Mouse (Mus musculus) hindbrain, postnatal 0 days (tissue): ENCODE measurements around the gene Agbl5. TPM values are rescaled to one million over a fixed set of nuclear protein-coding genes. Genes with fewer than 3 reads are reported as not detected.

ENCODE experiments used
- ATAC-seq: fragments of 200-750 bp; cut with Nextera tagmentation; 2 replicates; pipeline ENCODE4 v1.8.0; 2017; ENCODE audit warnings: mild to moderate bottlenecking, moderate TSS enrichment, moderate library complexity
- DNase-seq: peaks from one replicate; pipeline ENCODE4 v3.0.0-alpha.2; 2015; ENCODE audit warnings: low spot score
- H3K27ac ChIP-seq: fragments of 300-500 bp; sonication (generic); 2 replicates; pipeline ENCODE4 v1.5.1; 2014; ENCODE audit warnings: mild to moderate bottlenecking
- H3K27me3 ChIP-seq: fragments of 300-500 bp; sonication (generic); 2 replicates; pipeline ENCODE4 v1.6.1; 2014; ENCODE audit warnings: low read length, mixed read lengths; ENCODE audit not compliant: insufficient read depth
- H3K36me3 ChIP-seq: fragments of 300-500 bp; sonication (generic); 2 replicates; pipeline ENCODE4 v1.6.1; 2014; ENCODE audit warnings: low read length, mixed read lengths; ENCODE audit not compliant: insufficient read depth
- H3K4me1 ChIP-seq: fragments of 300-500 bp; sonication (generic); 2 replicates; pipeline ENCODE4 v1.6.1; 2014; ENCODE audit warnings: antibody characterized with exemption, low read length, mixed read lengths; ENCODE audit not compliant: insufficient read depth
- H3K4me2 ChIP-seq: fragments of 300-500 bp; sonication (generic); 2 replicates; pipeline ENCODE4 v1.6.1; 2014; ENCODE audit warnings: low read depth, mild to moderate bottlenecking, low read length, moderate library complexity, mixed read lengths
- H3K4me3 ChIP-seq: fragments of 300-500 bp; sonication (generic); 2 replicates; pipeline ENCODE4 v1.5.1; 2014; ENCODE audit warnings: low read length
- H3K9ac ChIP-seq: fragments of 300-500 bp; sonication (generic); replicated peaks from 2 replicates; pipeline ENCODE4 v1.6.1; 2014; ENCODE audit warnings: mild to moderate bottlenecking, low read length, moderate library complexity, mixed read lengths
- H3K9me3 ChIP-seq: fragments of 300-500 bp; sonication (generic); 2 replicates; pipeline ENCODE4 v1.6.1; 2016; ENCODE audit warnings: low read length, mixed read lengths
- CTCF ChIP-seq: IDR thresholded peaks from 2 replicates; pipeline ENCODE4 v1.5.1; 2016; ENCODE audit warnings: antibody characterized with exemption, control low read depth, low read depth
- WGBS: fragments of 180-500 bp; shearing (Covaris S2); extraction: QIAGEN DNeasy Blood & Tissue Kit; methylation state at CpG from one replicate; pipeline ENCODE4 v1.1.7; 2014; 5-methylcytosine and 5-hydroxymethylcytosine counted together
- polyA plus RNA-seq: library from polyadenylated mRNA; unstranded; fragments of >200 nt; fragmentation: Nextera tagmentation; extraction: Ambion mirVana; gene quantifications from 2 replicates; pipeline ENCODE4 v1.2.1, GENCODE M21; 2015
- total RNA-seq: library from RNA; depleted of rRNA; stranded (reverse); fragments of >200 nt; gene quantifications from 2 replicates; pipeline ENCODE4 v1.2.3, GENCODE M21; 2014

Agbl5 gene
- total and polyA plus RNA-seq, 2 experiments from 2014 or later, result 18.0 to 58.7 TPM

DNA sequence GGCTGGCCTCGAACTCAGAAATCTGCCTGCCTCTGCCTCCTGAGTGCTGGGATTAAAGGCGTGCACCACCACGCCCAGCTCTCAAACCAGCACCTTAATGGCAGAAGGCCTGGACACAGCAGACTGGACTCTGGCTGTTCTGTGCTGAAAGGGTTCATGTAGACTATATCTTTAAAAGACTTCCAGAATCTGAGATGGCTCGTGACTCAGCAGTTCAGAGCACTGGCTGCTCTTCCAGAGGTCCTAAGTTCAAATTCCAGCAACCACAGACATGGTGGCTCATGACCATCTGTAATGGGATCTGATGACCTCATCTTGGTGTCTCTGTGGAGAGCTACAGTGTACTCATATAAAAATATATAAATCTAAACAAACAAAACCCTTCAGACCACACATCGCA is 13.4 kb downstream of the Agbl5 start:
- no peak for ATAC-seq
- Histone ChIP-seq H3K27ac (no peak overlapping the region), H3K4me2 (no peak overlapping the region), H3K36me3 (peaks cover 19% of the 10 kb centered on the region), H3K9ac (no peak overlapping the region), H3K9me3 (no peaks in the 10 kb centered on the region), H3K4me1 (peaks cover 4% of the 10 kb centered on the region; the same call in 1 of the 2 replicates), H3K4me3 (no peak overlapping the region), H3K27me3 (no peaks in the 10 kb centered on the region)
- WGBS, result 95% methylated on average over 5 of the region's 5 CpGs
- no peak for TF ChIP-seq CTCF
- DNase-seq, result no peak

- Histone ChIP-seq H3K9me3 (no peaks in the 10 kb centered on the region), H3K4me1 (peaks cover 4% of the 10 kb centered on the region), H3K27me3 (no peaks in the 10 kb centered on the region), H3K4me3 (peak within 1 kb of the TSS; percentile 62), H3K27ac (peak within 1 kb of the TSS; percentile 86), H3K9ac (peak within 1 kb of the TSS; percentile 73), H3K4me2 (peak within 1 kb of the TSS; percentile 66), H3K36me3 (peaks cover 10% of the 10 kb centered on the region)
- ATAC-seq (peak; percentile 97), DNase-seq (peak; percentile 97)
- TF ChIP-seq CTCF, result no peak; the same call in 1 of the 2 replicates
- under 1% methylated on average over 58 of the region's 58 CpGs for WGBS
These were observed 19.0 kb downstream of the Agbl5 start, which contains the start of gene Ost4 for GRCm38 (mm10) chr5:30907413-30908059. Gene Ost4, minus strand, starts transcription at chr5:30907788.

GRCm38 (mm10) chr5:30908426-30909299 is 20.2 kb downstream of the Agbl5 start:
- Histone ChIP-seq H3K9ac (peak overlapping the region; percentile 73; the same call in 1 of the 2 replicates), H3K27me3 (no peaks in the 10 kb centered on the region), H3K27ac (peak overlapping the region; percentile 86), H3K9me3 (no peaks in the 10 kb centered on the region), H3K4me2 (peak overlapping the region; percentile 66), H3K36me3 (peaks cover 10% of the 10 kb centered on the region; the same call in 1 of the 2 replicates), H3K4me1 (peaks cover 4% of the 10 kb centered on the region), H3K4me3 (peak overlapping the region; percentile 62)
- WGBS, result 55% methylated on average over 13 of the region's 13 CpGs
- ATAC-seq (no peak), DNase-seq (no peak)
- TF ChIP-seq CTCF, result no peak

GRCm38 (mm10) chr5:30909300-30909659 is 20.8 kb downstream of the Agbl5 start:
- no peak overlapping the region for H3K4me3 ChIP-seq
- peaks cover 4% of the 10 kb centered on the region for H3K4me1 ChIP-seq
- no peaks in the 10 kb centered on the region for H3K9me3 ChIP-seq
- H3K27me3 ChIP-seq, result no peaks in the 10 kb centered on the region
- H3K9ac ChIP-seq, result no peak overlapping the region
- ATAC-seq (no peak), DNase-seq (no peak)
- no peak overlapping the region for H3K4me2 ChIP-seq
- WGBS, result 58% methylated on average over 7 of the region's 7 CpGs
- H3K27ac ChIP-seq, result no peak overlapping the region
- H3K36me3 ChIP-seq, result peaks cover 6% of the 10 kb centered on the region; the same call in 1 of the 2 replicates
- TF ChIP-seq CTCF, result no peak

- no peak for DNase-seq
- no peak for TF ChIP-seq CTCF
- Histone ChIP-seq H3K27me3 (no peaks in the 10 kb centered on the region), H3K27ac (no peak overlapping the region), H3K9me3 (no peaks in the 10 kb centered on the region), H3K4me1 (peaks cover 4% of the 10 kb centered on the region), H3K9ac (no peak overlapping the region), H3K4me3 (no peak overlapping the region), H3K36me3 (peaks cover 3% of the 10 kb centered on the region; the same call in 1 of the 2 replicates), H3K4me2 (no peak overlapping the region)
- no peak for ATAC-seq
- 85% methylated on average over 7 of the region's 7 CpGs for WGBS
These were observed 21.4 kb downstream of the Agbl5 start for GRCm38 (mm10) chr5:30909863-30910262.

GRCm38 (mm10) chr5:30910481-30910880 is 22.0 kb downstream of the Agbl5 start:
- Histone ChIP-seq H3K4me3 (no peak overlapping the region), H3K36me3 (no peaks in the 10 kb centered on the region), H3K4me2 (no peak overlapping the region), H3K27ac (no peak overlapping the region), H3K9ac (no peak overlapping the region), H3K27me3 (no peaks in the 10 kb centered on the region), H3K9me3 (no peaks in the 10 kb centered on the region), H3K4me1 (peaks cover 5% of the 10 kb centered on the region)
- ATAC-seq (no peak), DNase-seq (no peak)
- TF ChIP-seq CTCF, result no peak

GRCm38 (mm10) chr5:30912156-30912555 is 23.7 kb downstream of the Agbl5 start:
- DNase-seq (peak; percentile 23), ATAC-seq (no peak)
- Histone ChIP-seq H3K36me3 (no peaks in the 10 kb centered on the region), H3K4me2 (no peak overlapping the region), H3K4me1 (peaks cover 3% of the 10 kb centered on the region), H3K9me3 (no peaks in the 10 kb centered on the region), H3K27ac (peak overlapping the region; percentile 27; the same call in 1 of the 2 replicates), H3K27me3 (no peaks in the 10 kb centered on the region), H3K9ac (no peak overlapping the region), H3K4me3 (no peak overlapping the region)
- WGBS, result 54% methylated on average over 5 of the region's 5 CpGs
- TF ChIP-seq CTCF, result no peak
